Mouse (Mus musculus) embryo, embryonic 10.5 days (tissue): ENCODE results near the gene Iqschfp.

Source experiments
- DNase-seq: peaks from one replicate; pipeline ENCODE4 v3.0.0-alpha.2; 2015; ENCODE audit warnings: low spot score

Gene Iqschfp

GRCm38 (mm10) chr3:68493586-68494295, 601.7 kb downstream of the Iqschfp start:
- DNase-seq, result peak; percentile 92

DNA sequence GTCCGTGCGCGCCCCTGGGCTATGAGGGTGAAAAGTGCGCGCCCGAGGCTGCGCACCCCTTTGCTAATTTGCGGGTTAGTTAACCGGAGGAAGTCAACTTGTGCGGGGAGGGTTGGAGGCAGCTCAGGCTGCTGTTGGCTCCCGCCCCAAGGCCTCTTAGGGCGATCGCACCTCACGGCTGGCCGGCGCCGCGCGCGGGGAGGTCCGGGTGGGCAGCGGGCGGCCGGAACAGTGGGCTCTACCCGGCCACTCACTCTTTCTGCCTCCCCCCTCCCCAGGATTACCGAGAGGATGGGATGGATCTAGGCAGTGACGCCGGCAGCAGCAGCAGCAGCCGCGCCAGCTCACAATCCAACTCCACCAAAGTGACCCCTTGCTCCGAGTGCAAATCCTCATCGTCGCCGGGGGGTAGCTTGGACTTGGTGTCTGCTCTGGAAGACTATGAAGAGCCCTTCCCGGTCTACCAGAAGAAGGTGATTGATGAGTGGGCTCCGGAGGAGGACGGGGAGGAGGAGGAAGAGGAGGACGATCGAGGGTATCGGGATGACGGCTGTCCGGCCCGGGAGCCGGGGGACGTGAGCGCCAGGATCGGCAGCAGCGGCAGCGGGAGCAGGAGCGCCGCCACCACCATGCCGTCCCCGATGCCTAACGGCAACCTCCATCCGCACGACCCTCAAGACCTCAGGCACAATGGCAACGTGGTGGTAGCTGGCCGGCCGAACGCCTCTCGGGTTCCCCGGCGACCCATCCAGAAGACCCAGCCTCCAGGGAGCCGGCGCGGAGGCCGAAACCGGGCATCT, 602.5 kb downstream of the Iqschfp start:
- DNase-seq, result peak; percentile 68

DNA sequence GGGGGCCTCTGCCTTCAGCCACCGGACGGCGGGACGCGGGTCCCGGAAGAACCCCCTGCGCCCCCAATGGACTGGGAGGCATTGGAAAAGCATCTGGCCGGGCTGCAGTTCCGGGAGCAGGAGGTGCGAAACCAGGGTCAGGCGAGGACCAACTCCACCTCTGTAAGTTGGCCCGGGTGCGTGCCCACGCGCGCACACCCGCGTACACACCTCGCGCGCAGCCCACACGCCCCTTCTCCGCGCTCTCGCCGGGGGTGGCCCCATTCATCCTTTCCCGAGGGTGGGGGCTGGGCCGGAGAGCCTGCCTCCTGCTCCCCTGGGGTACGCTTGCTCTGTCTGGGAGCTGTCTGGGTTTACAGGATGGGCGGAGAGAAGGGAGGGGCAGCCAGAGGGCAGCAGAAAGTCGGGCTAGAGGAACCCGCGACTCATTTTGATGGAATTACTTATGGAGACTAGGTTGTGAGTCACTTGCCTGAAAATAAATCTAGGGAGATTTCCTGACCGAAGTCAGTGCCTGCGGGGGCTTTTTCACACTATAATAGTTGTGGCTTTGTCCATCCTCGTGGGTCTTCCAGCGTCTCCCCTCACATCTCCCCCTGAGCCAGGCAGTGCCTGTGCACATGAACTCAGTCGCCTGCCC, 603.2 kb downstream of the Iqschfp start:
- DNase-seq, result peak; percentile 73

DNA sequence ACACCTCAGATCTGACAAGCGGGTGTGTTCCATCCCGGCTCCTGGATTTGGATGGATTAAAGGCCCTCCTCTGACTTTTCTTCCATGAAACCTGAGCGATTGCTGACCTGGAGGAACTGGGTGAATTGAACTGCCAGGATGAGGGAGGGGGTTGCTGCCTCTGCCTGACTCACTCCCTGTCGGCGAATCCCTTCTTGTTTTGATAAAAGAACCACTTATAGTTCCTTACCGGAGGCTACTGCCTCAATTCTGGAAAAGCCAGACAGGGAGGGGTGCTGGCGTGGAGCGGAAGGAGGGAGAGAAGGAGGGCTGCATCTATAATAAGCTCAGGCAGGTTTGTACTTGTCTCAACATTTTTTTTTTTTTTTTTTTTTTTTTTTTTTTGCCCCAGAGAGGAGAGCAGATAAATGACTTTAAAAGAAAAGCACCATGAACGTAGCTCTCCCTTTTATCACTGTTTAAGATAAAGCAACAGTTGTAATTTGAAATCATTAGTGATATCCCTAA, 603.8 kb downstream of the Iqschfp start:
- DNase-seq, result peak; percentile 57

GRCm38 (mm10) chr3:68496513-68496912, 604.5 kb downstream of the Iqschfp start:
- DNase-seq, result no peak

DNA sequence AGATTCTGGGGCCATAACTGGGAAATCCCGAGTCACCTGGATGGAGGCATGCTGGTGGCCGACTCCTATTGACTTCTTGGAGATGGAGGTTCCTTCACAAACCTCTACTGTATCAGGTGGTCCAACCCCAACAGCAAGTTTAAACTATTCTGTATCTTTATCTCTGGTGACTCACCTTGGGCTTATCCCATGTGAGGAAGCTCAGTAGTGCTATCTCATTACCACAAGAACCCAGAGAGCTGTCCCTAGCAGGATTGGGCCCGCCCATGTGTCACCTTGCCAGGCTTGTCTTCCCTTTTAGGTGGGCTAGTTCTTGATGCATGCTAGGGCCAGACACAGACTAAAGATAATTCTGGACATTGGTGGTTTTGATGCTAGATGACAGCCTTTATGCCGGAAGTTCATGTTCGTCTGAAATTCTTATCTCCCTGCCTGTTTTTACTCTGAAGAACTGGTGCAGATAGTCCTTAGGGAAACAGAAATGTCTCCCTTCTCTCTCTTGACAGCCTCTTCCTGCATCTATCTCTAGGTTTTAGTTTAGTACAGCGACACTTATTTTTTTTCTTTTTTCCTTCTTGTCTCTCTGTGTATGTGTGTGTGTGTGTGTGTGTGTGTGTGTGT, 607.6 kb downstream of the Iqschfp start:
- DNase-seq, result no peak

DNA sequence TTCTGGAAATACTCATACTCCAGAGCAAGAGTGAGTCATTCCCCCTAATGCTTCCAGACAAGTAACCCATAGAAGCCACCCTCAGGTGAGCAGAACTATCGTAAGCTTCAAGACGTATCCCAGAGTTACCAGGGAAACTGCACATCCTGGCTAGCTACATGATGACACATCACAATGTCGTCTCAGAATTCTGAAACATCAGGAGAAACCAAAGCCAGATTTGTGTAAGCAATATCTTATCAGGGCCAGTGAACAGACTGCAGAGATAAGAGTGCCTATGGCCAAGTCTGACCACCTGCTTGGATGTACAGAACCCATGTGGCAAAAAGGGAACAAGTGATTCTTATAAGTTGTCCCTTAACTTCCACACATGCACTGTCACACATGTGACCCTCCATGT, 612.8 kb downstream of the Iqschfp start:
- DNase-seq, result no peak

DNA sequence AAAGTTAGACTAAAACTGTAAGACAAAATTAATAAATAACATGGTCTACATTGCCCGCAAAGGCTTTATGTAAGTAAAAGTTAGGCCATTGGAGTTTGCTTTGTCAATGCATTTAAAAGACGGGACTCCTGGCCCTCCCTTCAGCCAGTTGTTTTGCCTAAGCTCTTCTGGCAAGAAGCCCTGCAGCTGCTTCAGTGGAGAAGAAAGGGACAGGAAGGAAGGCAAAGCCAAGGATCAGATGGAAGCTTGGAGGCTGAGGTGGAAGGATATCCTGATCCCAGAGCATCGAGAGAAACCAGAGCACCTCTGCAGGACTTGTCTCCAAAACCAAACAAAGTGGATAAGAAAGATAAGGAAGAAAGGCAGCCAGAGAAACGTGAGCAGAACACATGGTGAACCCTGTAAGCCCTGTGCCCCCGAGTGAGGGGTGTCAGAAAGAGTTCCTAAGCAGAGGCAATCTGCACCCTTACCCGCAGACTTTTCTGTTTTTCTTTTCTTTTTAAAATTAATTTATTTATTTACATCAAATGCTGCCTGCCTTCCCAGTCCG, 614.8 kb downstream of the Iqschfp start:
- DNase-seq, result no peak

DNA sequence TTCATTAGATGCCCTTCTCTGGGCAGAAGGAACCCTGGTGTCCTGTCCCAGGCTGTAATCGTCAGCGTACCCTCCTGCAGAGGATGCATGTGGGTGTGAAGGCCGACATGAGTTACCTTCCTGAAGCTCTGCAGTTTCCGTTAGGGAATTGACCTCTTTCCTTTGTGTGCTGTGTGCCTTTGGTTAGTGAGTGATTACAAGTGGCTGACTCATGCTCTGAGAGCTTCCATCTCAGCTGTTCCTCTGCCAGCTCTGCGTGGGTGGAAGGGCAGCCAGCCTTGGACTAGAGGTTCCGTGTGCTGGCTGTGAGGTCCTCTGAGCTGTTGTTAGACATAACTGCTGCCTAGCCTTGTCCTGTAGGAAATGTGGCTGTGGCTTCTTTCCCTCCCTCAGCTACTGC, 616.6 kb downstream of the Iqschfp start:
- no peak for DNase-seq

DNA sequence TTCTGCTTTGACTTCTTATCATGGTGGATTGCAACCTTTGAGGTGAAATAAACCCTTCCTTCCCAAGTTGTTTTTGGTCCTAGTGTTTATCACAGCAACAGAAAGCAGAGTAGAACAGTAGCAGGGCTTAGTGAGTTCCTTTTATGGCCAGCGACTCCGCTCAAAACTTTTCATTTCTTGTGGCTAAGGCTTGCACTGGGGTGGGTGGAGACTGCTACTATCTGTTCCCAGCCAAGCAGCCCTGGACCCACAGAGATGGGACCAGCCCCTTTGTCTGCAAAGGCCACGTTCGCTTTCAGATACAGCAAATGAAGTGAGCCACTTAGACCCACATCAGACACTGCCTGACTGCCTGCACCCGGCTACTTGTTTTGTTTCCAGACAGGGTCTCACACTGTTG, 618.8 kb downstream of the Iqschfp start:
- no peak for DNase-seq

GRCm38 (mm10) chr3:68511744-68512143, 619.7 kb downstream of the Iqschfp start:
- no peak for DNase-seq

GRCm38 (mm10) chr3:68512327-68512726, 620.3 kb downstream of the Iqschfp start:
- no peak for DNase-seq

GRCm38 (mm10) chr3:68513340-68514119, 621.5 kb downstream of the Iqschfp start:
- no peak for DNase-seq

DNA sequence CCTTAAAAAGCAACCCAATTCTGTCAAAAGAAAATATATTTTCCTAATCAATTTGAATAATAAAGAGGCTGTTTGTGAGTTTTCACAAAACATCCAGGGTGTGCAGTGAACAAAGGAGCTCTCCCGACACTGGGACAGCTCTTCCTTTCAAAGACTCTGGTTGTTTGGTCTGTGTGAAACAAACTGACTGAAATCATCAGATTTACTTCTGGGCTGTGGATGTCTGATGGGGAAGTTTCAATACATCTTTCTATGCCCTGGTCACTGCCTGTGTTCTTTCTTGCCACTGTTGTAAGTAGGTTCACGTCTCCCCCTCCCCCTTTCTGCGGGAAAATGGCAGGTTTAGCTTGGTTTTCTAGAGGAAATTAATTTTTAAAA, 622.1 kb downstream of the Iqschfp start:
- DNase-seq, result peak; percentile 24

DNA sequence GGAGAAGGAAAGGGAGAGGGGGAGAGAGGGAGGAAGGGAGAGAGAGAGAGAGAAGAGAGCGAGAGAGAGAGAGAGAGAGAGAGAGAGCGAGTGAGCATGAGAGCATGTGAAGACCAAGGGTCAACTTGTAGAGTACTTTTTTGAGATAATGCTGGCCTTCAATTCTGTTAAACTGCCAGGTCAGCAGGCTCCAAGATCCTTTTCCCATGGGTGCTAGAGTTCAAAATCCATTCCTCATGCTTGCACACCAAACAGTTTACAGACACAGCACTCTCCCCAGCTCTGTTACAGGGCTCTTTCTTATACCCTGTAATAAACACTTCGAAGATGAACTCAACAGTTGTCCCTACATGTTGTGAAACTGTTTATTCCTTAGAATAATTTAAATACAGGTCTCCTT, 622.7 kb downstream of the Iqschfp start:
- no peak for DNase-seq

GRCm38 (mm10) chr3:68516393-68517081, 624.5 kb downstream of the Iqschfp start:
- DNase-seq, result no peak

DNA sequence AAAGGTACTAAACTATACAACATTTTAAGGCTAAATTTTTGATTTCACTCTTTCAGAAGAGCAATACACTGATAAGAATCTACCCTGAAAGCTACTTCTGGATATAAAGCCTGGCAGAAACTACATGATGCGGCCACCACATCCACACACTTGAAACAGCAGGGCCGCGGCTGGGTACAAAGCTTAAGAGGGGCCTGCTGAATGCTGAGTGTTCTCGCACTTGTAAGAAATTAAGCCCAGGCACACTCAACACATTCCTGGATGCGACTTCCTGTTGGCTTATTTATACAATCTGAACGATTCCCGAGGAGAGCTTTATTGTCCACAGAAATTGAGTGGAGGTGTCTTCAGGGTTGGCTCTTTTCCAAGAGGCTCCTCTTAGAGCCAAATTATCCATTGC, 625.2 kb downstream of the Iqschfp start:
- no peak for DNase-seq

DNA sequence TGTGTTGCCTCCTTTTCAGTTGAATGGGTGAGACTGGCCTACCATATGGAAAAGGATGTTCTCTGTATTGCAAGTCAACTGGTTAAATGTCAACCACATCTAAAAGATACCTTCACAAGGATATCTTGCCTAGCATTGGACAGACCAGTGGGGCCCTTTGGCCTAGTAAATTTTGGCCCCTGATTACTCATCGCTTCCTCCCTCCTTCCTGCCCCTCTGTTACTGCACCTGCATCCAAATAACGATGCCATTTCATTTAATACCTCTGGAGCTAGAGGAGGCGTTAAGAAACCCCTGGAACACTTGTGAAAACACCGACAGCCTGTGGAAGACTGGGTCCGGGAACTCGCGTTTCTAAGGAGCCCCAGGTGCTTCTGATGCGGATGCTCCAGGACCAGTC, 626.0 kb downstream of the Iqschfp start:
- DNase-seq, result no peak

DNA sequence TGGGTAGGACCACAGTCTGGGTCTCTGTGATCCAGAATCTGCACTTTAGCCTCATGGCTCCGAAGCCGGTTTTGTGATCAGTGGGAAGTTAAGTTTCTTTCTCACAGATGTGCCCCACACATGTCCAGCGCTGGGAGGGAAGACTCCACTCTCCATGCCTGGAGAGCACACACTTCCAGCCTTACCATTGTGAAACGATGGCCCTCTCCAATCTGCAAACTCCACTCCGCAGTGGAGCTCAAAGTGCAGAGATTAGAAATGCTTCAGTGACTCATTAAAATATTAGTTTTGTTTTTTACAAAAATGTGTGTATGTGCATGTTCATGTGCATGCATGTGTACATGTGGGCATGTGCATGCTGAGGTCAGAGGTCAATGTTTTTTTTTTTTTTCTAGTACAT, 626.6 kb downstream of the Iqschfp start:
- no peak for DNase-seq

- no peak for DNase-seq
These were observed 633.4 kb downstream of the Iqschfp start for GRCm38 (mm10) chr3:68525361-68525878.
